Mouse (Mus musculus) ES-E14 (cell line): ENCODE results near the gene Furin. TPM values are rescaled to one million over a fixed set of nuclear protein-coding genes. Genes with fewer than 3 reads are reported as not detected.
A peak's percentile ranks its signal among the peaks of the same experiment; 100 is the strongest.

ENCODE experiments used
- DNase-seq: peaks from one replicate; pipeline ENCODE4 v3.0.0-alpha.2; 2013; ENCODE audit warnings: low read depth, low spot score
- H3K27ac ChIP-seq: 2 replicates; pipeline ENCODE4 v1.5.1; 2012; ENCODE audit warnings: low read depth, mild to moderate bottlenecking, low read length, moderate library complexity, mixed read lengths; ENCODE audit not compliant: poor library complexity, insufficient read depth, severe bottlenecking
- H3K36me3 ChIP-seq: 2 replicates; pipeline ENCODE4 v1.6.1; 2012; ENCODE audit warnings: mild to moderate bottlenecking, low read length, moderate library complexity, mixed read lengths; ENCODE audit not compliant: control insufficient read depth, poor library complexity, insufficient read depth, severe bottlenecking
- H3K4me1 ChIP-seq, 2 experiments: fragments of 150-350 bp in 1 of 2; sonication (generic) in 1 of 2; 2 replicates each; pipeline ENCODE4 v1.6.1; 2012; ENCODE audit warnings: low read length in 2 of 2, mild to moderate bottlenecking in 1 of 2, mixed read lengths in 1 of 2; ENCODE audit not compliant: control insufficient read depth in 2 of 2, insufficient read depth in 2 of 2, poor library complexity in 1 of 2
- H3K4me3 ChIP-seq, 2 experiments: fragments of 150-350 bp in 1 of 2; sonication (generic) in 1 of 2; 2 replicates each; pipeline ENCODE4 v1.5.1; 2012; ENCODE audit warnings: low read length in 2 of 2, low read depth in 1 of 2, mild to moderate bottlenecking in 1 of 2, mixed read lengths in 1 of 2; ENCODE audit not compliant: insufficient read depth in 1 of 2, poor library complexity in 1 of 2, severe bottlenecking in 1 of 2
- H3K9ac ChIP-seq: 2 replicates; pipeline ENCODE4 v1.6.1; 2012; ENCODE audit warnings: low read depth, mild to moderate bottlenecking, low read length, mixed read lengths; ENCODE audit not compliant: poor library complexity, insufficient read depth, severe bottlenecking
- H3K9me3 ChIP-seq: fragments of 150-350 bp; sonication (generic); 2 replicates; pipeline ENCODE4 v1.6.1; 2012; ENCODE audit warnings: low read depth, mild to moderate bottlenecking, low read length; ENCODE audit not compliant: control insufficient read depth, insufficient read depth
- CHD2 ChIP-seq: IDR thresholded peaks from 2 replicates; pipeline ENCODE4 v1.6.1; 2014; ENCODE audit warnings: mild to moderate bottlenecking, low read depth, low read length, inconsistent platforms
- HCFC1 ChIP-seq: IDR thresholded peaks from 2 replicates; pipeline ENCODE4 v1.6.1; 2012; ENCODE audit warnings: low read length, inconsistent platforms, borderline replicate concordance; ENCODE audit not compliant: insufficient read depth
- MAFK ChIP-seq: IDR thresholded peaks from 2 replicates; pipeline ENCODE4 v1.6.1; 2014; ENCODE audit warnings: mild to moderate bottlenecking, low read depth, low read length, inconsistent platforms; ENCODE audit not compliant: insufficient read depth
- ZC3H11A ChIP-seq: IDR thresholded peaks from 2 replicates; pipeline ENCODE4 v1.6.1; 2012; ENCODE audit warnings: low read depth, mild to moderate bottlenecking, inconsistent platforms, low read length, borderline replicate concordance
- ZNF384 ChIP-seq: IDR thresholded peaks from 2 replicates; pipeline ENCODE4 v1.6.1; 2012; ENCODE audit warnings: low read depth, low read length, inconsistent platforms
- in situ Hi-C, 2 experiments: fragments of 600-800 bp; cut with MboI; formaldehyde crosslinking; loops; one replicate each; pipeline ENCODE4 v1.15.1; 2025; ENCODE audit warnings: low sequenced_read_pairs in 2 of 2, inconsistent platforms in 1 of 2; ENCODE audit not compliant: unreplicated experiment in 2 of 2
- total RNA-seq: library from RNA; depleted of rRNA; stranded (reverse); fragments of 300-350 nt; gene quantifications from 2 replicates; pipeline ENCODE4 v1.2.3, GENCODE M21; 2012

Furin gene
- total RNA-seq, 1 experiment, result 17.7 TPM

DNA sequence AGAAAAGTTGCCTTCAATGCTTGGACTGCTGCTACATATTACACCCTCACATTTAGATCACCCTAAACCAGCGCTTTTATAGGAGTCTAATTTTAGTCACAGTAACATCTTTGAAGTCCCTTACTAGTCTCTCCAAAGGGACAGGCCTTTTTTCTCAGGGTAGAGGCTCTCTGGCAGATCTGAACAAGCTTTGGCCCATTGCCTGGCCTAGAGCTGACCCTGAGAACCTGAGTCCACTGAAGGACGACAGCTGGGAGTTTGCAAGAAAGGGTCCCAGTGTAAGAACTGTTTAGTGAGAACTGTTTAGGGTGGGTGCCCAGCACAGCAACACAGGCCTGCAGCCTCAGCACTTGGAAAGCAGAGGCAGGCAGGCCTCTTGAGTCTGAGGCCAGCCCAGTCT, 39.5 kb downstream of the Furin start:
- Histone ChIP-seq H3K4me3 (no peak overlapping the region), H3K4me1 (peaks cover 1 to 12% of the 10 kb centered on the region in 2 experiments; a peak in 1 of 4 replicates), H3K9ac (no peak overlapping the region), H3K27ac (no peak overlapping the region), H3K9me3 (no peaks in the 10 kb centered on the region), H3K36me3 (peaks cover 10% of the 10 kb centered on the region; the same call in 1 of the 2 replicates)
- in situ Hi-C loops, result no loop called here
- no peak for TF ChIP-seq HCFC1
- no peak for TF ChIP-seq CHD2
- TF ChIP-seq MAFK, result no peak
- TF ChIP-seq ZC3H11A, result no peak
- no peak for TF ChIP-seq ZNF384
- no peak for DNase-seq

DNA sequence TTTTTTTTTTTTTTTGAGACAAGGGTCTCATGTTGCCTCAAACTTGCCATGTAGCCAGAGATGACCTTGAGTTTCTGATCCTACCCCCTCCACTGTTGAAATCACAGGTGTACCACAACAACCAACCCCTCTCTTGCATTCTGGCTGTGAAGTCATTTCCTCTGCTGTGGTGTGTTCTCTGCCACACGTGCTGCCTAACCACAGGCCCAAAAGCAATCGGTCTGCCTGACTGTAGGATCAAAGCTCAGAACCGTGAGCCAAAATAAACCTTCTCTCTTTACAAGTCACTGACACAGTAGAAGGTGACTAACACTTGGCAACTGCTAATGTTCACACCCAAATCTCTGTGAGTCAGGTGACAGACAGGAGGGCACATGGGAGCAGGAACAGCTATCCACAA, 44.8 kb downstream of the Furin start:
- TF ChIP-seq HCFC1 (no peak), CHD2 (no peak), MAFK (no peak), ZC3H11A (no peak), ZNF384 (no peak)
- H3K27ac ChIP-seq, result no peak overlapping the region
- no peak overlapping the region for H3K9ac ChIP-seq
- H3K9me3 ChIP-seq, result no peaks in the 10 kb centered on the region
- in situ Hi-C loops, result no loop called here
- peak overlapping the region in 1 of 2 experiments; percentile 48; a peak in 1 of 4 replicates for H3K4me3 ChIP-seq
- no peak for DNase-seq
- peaks cover 1 to 11% of the 10 kb centered on the region in 2 experiments; a peak in 1 of 4 replicates for H3K4me1 ChIP-seq
- peaks cover 4% of the 10 kb centered on the region; the same call in 1 of the 2 replicates for H3K36me3 ChIP-seq

DNA sequence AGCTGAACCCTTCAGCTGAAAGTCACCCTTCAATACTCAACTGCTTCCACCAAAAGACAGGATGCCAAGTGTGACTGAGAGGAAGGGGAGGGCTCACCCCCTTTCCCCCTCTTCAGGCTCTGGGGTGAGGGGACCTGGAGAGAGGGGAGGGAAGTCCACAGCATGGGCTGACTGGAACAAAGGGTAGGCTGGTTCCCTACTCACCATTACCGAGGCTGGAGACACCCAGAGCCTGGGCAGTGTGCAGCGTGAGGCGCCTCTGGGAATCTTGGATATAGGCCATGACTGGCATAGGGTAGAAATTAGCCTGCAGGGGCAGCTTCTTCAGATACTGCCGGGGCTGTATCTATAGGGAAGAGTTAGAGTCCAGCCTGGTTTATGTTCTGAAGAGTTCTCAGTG, 47.2 kb downstream of the Furin start:
- Histone ChIP-seq H3K36me3 (peaks cover 6% of the 10 kb centered on the region; the same call in 1 of the 2 replicates), H3K4me1 (peaks cover 1 to 11% of the 10 kb centered on the region in 2 experiments; a peak in 1 of 4 replicates), H3K9me3 (no peaks in the 10 kb centered on the region), H3K4me3 (no peak overlapping the region), H3K9ac (no peak overlapping the region), H3K27ac (no peak overlapping the region)
- in situ Hi-C loops, result no loop called here
- DNase-seq, result no peak
- TF ChIP-seq MAFK (no peak), HCFC1 (no peak), ZNF384 (no peak), ZC3H11A (no peak), CHD2 (no peak)

DNA sequence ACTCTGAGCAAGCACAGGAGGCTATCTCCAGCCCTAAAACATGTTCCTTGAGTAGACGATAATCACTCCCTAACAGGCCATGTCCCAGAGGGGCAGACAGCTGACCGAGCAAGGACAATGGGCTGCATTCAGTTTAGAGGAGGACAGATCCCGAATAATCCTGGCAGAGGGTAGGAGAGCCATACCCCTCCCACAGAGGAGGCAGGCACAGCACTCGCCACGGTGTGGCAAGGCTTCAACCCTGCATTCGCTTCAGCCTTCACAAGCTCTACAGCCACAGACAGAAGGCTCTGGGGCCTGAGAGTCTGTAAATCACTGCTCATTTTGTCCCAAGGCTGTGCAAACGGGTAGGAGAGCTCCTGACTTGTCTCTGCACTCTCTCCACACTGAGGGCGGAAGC, 48.1 kb downstream of the Furin start:
- no peaks in the 10 kb centered on the region for H3K9me3 ChIP-seq
- no peak for TF ChIP-seq ZNF384
- TF ChIP-seq HCFC1, result no peak
- no peak for TF ChIP-seq ZC3H11A
- TF ChIP-seq MAFK, result no peak
- TF ChIP-seq CHD2, result no peak
- H3K36me3 ChIP-seq, result peaks cover 9% of the 10 kb centered on the region; the same call in 1 of the 2 replicates
- no peak overlapping the region for H3K4me3 ChIP-seq
- H3K4me1 ChIP-seq, result peaks cover 1 to 11% of the 10 kb centered on the region in 2 experiments; a peak in 1 of 4 replicates
- no peak overlapping the region for H3K27ac ChIP-seq
- no peak for DNase-seq
- no peak overlapping the region for H3K9ac ChIP-seq
- in situ Hi-C loops, result no loop called here

DNA sequence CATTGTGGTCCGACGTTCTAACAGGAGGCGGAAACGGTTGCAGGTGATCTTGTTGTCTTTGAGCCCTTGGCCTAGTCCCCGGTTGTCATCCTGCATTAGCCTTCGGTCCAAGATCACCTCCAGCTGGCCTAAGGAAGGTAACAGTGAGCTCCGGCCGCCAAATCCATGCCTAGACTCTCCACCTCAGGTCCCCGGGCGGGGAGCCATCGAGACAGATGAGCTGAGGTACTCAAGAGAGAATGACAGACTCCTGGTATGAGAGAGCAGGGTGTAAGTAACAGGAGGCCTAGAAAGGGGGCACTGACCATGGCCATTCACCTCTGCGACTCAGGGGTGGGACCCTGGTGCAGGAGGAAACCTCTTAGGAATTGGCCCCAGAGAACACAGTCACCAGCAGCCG, 48.9 kb downstream of the Furin start:
- Histone ChIP-seq H3K9ac (no peak overlapping the region), H3K4me1 (peaks cover 1 to 13% of the 10 kb centered on the region in 2 experiments; a peak in 1 of 4 replicates), H3K36me3 (peaks cover 8% of the 10 kb centered on the region; the same call in 1 of the 2 replicates), H3K9me3 (no peaks in the 10 kb centered on the region), H3K4me3 (no peak overlapping the region), H3K27ac (no peak overlapping the region)
- TF ChIP-seq HCFC1 (no peak), CHD2 (no peak), ZNF384 (no peak), ZC3H11A (no peak), MAFK (no peak)
- in situ Hi-C loops, result no loop called here
- DNase-seq, result no peak
